Mouse (Mus musculus): ENCODE measurements around the gene Mrgprb4.

Gene Mrgprb4

DNA sequence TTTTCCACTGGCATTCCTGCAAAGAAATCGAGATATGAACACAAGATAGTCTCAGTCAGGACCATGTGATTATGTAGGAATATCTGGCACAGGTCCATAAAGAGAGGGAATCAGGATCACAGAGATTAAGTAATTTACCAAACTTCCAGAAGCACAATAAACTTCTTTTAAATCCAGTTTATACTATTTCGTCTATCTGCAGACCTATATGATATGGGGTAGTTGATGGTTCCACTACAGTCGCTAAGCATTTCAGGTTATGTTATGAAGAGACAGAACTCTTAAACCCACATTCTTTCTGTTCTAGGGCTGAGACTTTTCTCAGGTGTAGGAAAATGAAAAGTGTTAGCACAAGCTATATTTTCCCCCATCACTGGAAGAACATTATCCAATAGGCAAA, at the start of gene Mrgprb4:
TSS of gene Mrgprb4 (minus strand) at position 101 of the 400 bp plus-strand sequence.
- no peak for DNase-seq

DNA sequence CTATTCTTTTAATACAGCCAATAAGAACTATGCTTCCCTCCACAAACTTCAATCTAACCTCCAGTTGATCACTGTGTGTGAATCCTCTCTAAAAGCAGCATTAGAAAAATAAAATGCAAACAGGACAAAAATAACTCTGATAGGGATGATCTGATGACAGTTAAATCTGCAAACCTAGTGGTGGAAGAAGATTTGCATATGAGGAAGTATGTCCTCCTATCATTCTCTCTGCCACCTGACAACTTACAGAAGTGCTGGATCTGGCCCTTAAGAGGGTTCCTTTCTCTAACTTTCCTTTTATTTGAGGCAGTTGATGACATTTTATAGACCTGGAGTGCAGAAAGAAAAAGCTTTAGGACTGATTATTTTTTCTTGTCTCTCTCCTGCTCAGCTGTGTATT, 27.0 kb upstream of the Mrgprb4 start:
- no peak for DNase-seq

- DNase-seq, result no peak
Measured at GRCm38 (mm10) chr7:48225065-48225464, 26.0 kb upstream of the Mrgprb4 start.

DNA sequence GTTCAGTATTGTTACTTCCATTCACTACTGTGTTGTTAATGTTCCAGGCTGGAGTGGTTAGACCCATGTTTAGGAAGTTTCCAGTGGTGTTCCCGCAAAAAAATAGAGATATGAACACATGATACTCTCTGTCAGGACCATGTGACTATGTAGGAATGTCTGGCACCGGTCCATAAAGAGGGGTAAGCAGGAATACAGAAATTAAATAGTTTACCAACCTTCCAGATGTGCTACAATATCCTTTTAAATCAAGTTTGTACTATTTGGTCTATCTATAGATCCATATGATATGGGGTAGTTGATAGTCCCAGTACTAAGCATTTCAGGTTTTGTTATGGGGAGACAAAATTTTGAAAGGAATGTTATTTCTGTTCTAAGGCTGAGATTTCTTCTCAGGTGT, 30.2 kb downstream of the Mrgprb4 start, which contains the start of gene Mrgprb5:
TSS of gene Mrgprb5 (minus strand) at position 101 of the 400 bp plus-strand sequence.
- no peak for DNase-seq

DNA sequence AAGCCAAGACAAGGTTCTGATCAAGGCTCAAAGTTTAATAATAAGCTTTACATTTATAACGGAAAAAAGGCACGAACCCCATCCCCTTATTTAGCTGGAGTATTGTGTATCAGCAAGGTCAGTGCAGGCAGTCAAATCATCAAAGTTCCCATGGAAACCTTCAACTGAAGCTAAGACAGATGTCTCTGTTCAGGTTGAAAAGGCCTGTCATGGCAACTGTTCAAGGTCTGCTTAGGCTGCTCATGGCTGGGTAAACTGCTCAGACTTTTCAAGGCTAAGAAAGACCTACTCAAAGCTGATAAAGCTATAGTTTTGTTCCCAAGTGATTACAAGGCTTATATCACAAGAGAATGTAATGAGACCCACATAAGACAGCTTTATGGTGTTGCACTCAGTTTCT, 31.6 kb downstream of the Mrgprb4 start:
- DNase-seq, result no peak
